Mouse (Mus musculus) G1E (cell line): ENCODE results near the gene Mrgprf. TPM values are rescaled to one million over a fixed set of nuclear protein-coding genes. Genes with fewer than 3 reads are reported as not detected.

Experiments used
- ATAC-seq: 2 replicates; pipeline ENCODE4 v1.8.0; 2016; ENCODE audit warnings: mild to moderate bottlenecking; ENCODE audit not compliant: insufficient number of reproducible peaks, poor library complexity, low FRiP score, severe bottlenecking; ENCODE audit errors: extremely low read depth
- DNase-seq: peaks from one replicate; pipeline ENCODE4 v3.0.0; 2012; ENCODE audit warnings: low spot score
- H3K27me3 ChIP-seq: 2 replicates; pipeline ENCODE4 v1.6.1; 2012; ENCODE audit warnings: mild to moderate bottlenecking, low read length, inconsistent platforms; ENCODE audit not compliant: insufficient read depth
- H3K36me3 ChIP-seq: replicated peaks from 2 replicates; pipeline ENCODE3; 2012; ENCODE audit warnings: mild to moderate bottlenecking, inconsistent platforms
- H3K4me1 ChIP-seq: 2 replicates; pipeline ENCODE4 v1.6.1; 2012; ENCODE audit warnings: low read depth, low read length, inconsistent platforms, mixed read lengths; ENCODE audit not compliant: insufficient read depth
- H3K4me3 ChIP-seq: 2 replicates; pipeline ENCODE4 v1.5.1; 2012; ENCODE audit warnings: low read depth, mild to moderate bottlenecking, inconsistent platforms, low read length, moderate library complexity, mixed read lengths
- H3K9me3 ChIP-seq: replicated peaks from 2 replicates; pipeline ENCODE4 v1.6.1; 2012; ENCODE audit warnings: inconsistent platforms
- CTCF ChIP-seq: IDR thresholded peaks from 2 replicates; pipeline ENCODE4 v1.5.1; 2012; ENCODE audit warnings: low read depth, low read length, inconsistent platforms, mixed read lengths
- GATA1 ChIP-seq: IDR thresholded peaks from 2 replicates; pipeline ENCODE4 v1.6.1; 2012; ENCODE audit warnings: borderline replicate concordance, low read length, inconsistent platforms, mixed read lengths
- GATA2 ChIP-seq: IDR thresholded peaks from 2 replicates; pipeline ENCODE4 v1.6.1; 2012; ENCODE audit warnings: low read depth, low read length, inconsistent platforms, borderline replicate concordance
- POLR2AphosphoS5 ChIP-seq: IDR thresholded peaks from 2 replicates; pipeline ENCODE4 v1.6.1; 2012; ENCODE audit warnings: low read depth, low read length, inconsistent platforms; ENCODE audit not compliant: insufficient replicate concordance
- TAL1 ChIP-seq: conservative IDR thresholded peaks from 2 replicates; pipeline ENCODE4 v1.6.1; 2012; ENCODE audit warnings: low read depth, low read length, inconsistent platforms, mixed read lengths
- polyA plus RNA-seq: library from polyadenylated mRNA; stranded (reverse); fragments of >175 nt; gene quantifications from 2 replicates; pipeline ENCODE4 v1.2.3, GENCODE M21; 2012
- total RNA-seq, 2 experiments: library from RNA; stranded (forward) in 1 of 2; stranded (reverse) in 1 of 2; fragments of 200-1000 nt in 1 of 2; fragments of >200 nt in 1 of 2; fragmentation: Nextera tagmentation in 1 of 2; gene quantifications; 2 replicates each; pipeline ENCODE4 v1.2.3; 2014 to 2017

Gene Mrgprf
- total RNA-seq (2014; fragmentation: Nextera tagmentation) (not detected in 2 replicates), total RNA-seq (2017) (0.06 and 0.11 TPM in 2 replicates), polyA plus RNA-seq (not detected in 2 replicates)

DNA sequence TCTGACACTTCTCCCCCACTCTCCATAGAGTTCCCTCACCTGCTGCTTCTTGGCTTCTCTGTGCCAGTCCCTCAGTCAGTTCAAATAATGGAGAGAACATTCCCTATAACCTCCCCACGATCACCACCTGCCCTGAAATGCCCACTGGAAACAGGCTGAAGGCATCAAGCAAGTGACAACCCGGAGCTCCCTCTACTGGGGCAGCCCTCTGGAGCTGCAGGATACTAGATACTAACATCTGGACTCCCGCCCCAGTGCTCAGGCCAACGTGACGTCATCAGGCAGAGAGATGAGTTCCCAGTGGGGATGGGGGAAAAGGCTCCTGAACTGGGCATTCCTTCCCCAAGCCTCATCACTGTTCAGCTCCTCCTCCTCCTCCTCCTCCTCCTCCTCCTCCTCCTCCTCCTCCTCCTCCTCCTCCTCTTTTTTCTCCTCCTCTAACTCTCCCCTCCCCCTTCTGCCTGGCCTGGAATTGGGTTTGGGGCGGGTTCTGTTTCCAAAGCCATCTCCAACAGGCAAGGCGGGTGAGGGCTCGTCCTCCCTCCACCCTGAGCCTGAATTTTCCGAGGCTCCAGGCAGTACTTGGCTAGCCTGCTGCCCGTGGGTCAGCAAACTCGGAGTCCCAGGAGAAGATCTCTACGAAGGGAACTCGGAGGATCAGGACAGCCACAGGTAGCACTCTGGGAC lies at the start of gene Mrgprf:
TSS of gene Mrgprf (plus strand) at position 508 of the 687 bp plus-strand sequence.
- no peaks in the 10 kb centered on the region for H3K36me3 ChIP-seq
- no peak within 1 kb of the TSS for H3K4me3 ChIP-seq
- TF ChIP-seq GATA1 (no peak), TAL1 (no peak), GATA2 (no peak), POLR2AphosphoS5 (no peak), CTCF (no peak)
- H3K27me3 ChIP-seq: peaks cover 20% of the 10 kb centered on the region
- DNase-seq (no peak), ATAC-seq (no peak)
- no peaks in the 10 kb centered on the region for H3K9me3 ChIP-seq
- peaks cover 4% of the 10 kb centered on the region; the same call in 1 of the 2 replicates for H3K4me1 ChIP-seq

- Histone ChIP-seq H3K36me3 (peaks cover 27% of the 10 kb centered on the region), H3K4me3 (no peak overlapping the region), H3K4me1 (no peaks in the 10 kb centered on the region; the same call in 1 of the 2 replicates), H3K9me3 (no peaks in the 10 kb centered on the region), H3K27me3 (peaks cover 17% of the 10 kb centered on the region; the same call in 1 of the 2 replicates)
- ATAC-seq (peak; percentile 57), DNase-seq (peak; percentile 73)
- no peak for TF ChIP-seq GATA1
- peak; percentile 40; the same call in 1 of the 2 replicates for TF ChIP-seq CTCF
- no peak for TF ChIP-seq TAL1
Measured at GRCm38 (mm10) chr7:145252715-145253476, 47.7 kb upstream of the Mrgprf start.

- Histone ChIP-seq H3K27me3 (peaks cover 9% of the 10 kb centered on the region; the same call in 1 of the 2 replicates), H3K4me3 (no peak overlapping the region), H3K9me3 (no peaks in the 10 kb centered on the region), H3K4me1 (no peaks in the 10 kb centered on the region; the same call in 1 of the 2 replicates), H3K36me3 (peaks cover 35% of the 10 kb centered on the region)
- TF ChIP-seq CTCF (no peak), TAL1 (no peak), POLR2AphosphoS5 (no peak), GATA2 (no peak), GATA1 (no peak)
- no peak for DNase-seq
- no peak for ATAC-seq
Measured at GRCm38 (mm10) chr7:145253986-145254630, 46.5 kb upstream of the Mrgprf start.

DNA sequence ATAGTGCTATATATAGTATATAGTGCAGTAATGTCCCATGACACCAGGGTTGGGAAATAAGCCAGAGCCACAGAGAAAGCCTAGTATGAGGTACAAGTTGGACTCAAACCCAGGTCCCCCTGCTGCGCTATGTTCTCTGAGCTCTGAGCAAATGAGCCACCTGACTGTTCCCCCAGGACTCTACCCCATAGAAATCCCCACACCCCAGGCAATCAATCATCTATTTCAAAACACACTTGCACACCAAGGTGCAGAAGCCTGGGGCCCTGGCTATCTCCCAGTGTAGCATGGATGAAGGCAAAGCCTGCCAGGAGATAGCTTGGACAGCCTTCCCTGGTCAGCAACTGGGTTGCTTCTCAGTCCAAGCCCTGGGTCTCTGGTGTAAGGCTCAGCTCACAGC lies 44.5 kb upstream of the Mrgprf start:
- no peak for ATAC-seq
- TF ChIP-seq POLR2AphosphoS5 (no peak), TAL1 (no peak), GATA2 (no peak), CTCF (no peak), GATA1 (no peak)
- Histone ChIP-seq H3K4me1 (no peaks in the 10 kb centered on the region; the same call in 1 of the 2 replicates), H3K9me3 (no peaks in the 10 kb centered on the region), H3K36me3 (peaks cover 55% of the 10 kb centered on the region), H3K27me3 (peaks cover 2% of the 10 kb centered on the region; the same call in 1 of the 2 replicates), H3K4me3 (no peak overlapping the region)
- DNase-seq: no peak

- H3K9me3 ChIP-seq: no peaks in the 10 kb centered on the region
- no peak overlapping the region for H3K4me3 ChIP-seq
- H3K4me1 ChIP-seq: peaks cover 13% of the 10 kb centered on the region
- ATAC-seq (no peak), DNase-seq (no peak)
- TF ChIP-seq TAL1 (no peak), GATA1 (no peak), GATA2 (no peak), CTCF (no peak), POLR2AphosphoS5 (no peak)
- H3K27me3 ChIP-seq: no peaks in the 10 kb centered on the region
- H3K36me3 ChIP-seq: peaks cover 77% of the 10 kb centered on the region
Measured at GRCm38 (mm10) chr7:145264202-145264601, 36.4 kb upstream of the Mrgprf start.

DNA sequence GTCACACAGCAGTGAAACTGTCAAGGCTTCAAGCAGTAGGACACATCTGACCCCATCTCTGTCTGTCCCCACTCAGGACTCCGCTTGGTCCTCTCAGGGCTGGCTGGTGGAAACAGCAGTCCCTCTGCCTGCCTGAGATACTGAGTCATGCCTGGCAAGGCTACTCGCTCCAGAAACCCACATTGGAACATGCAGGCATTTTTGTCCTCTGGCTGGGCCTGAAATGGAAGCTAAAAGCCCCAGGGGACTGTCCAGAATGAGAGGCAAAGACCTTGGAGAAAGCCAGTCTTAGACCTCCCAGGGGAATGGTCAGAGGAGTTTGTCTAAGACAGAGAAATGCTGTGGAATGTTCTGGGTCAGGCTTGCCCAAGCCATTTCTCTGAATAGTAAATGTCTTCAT lies 34.6 kb upstream of the Mrgprf start:
- Histone ChIP-seq H3K36me3 (peaks cover 76% of the 10 kb centered on the region), H3K9me3 (no peaks in the 10 kb centered on the region), H3K27me3 (no peaks in the 10 kb centered on the region), H3K4me3 (no peak overlapping the region), H3K4me1 (peaks cover 14% of the 10 kb centered on the region)
- DNase-seq (no peak), ATAC-seq (no peak)
- TF ChIP-seq GATA1 (no peak), TAL1 (no peak), CTCF (no peak), GATA2 (no peak), POLR2AphosphoS5 (no peak)
